Mouse (Mus musculus) heart, postnatal 4 days (tissue): ENCODE measurements around the gene Card14. TPM values are rescaled to one million over a fixed set of nuclear protein-coding genes. Genes with fewer than 3 reads are reported as not detected.
"Not testable (repeated sequence)": the region's sequence is repeated elsewhere in the genome, so short reads cannot be mapped to it uniquely, and the experiment has no call there.

Experiments
- DNase-seq: peaks from one replicate; pipeline ENCODE4 v3.0.0; 2021
- total RNA-seq, 2 experiments: library from RNA; stranded (reverse); gene quantifications; 2 replicates each; pipeline ENCODE4 v1.2.3; 2021

The Card14 gene
- under 1 TPM; 0.16 to 0.21 TPM for total RNA-seq

GRCm38 (mm10) chr11:119307658-119307867, at the start of gene Card14:
Gene Card14 (plus strand): TSS chr11:119307768.
- no peak for DNase-seq

- no peak for DNase-seq
These were observed 49.4 kb upstream of the Card14 start for GRCm38 (mm10) chr11:119258216-119258571.

- DNase-seq, result peak; percentile 70
These were observed 48.8 kb upstream of the Card14 start for GRCm38 (mm10) chr11:119258572-119259322.

DNA sequence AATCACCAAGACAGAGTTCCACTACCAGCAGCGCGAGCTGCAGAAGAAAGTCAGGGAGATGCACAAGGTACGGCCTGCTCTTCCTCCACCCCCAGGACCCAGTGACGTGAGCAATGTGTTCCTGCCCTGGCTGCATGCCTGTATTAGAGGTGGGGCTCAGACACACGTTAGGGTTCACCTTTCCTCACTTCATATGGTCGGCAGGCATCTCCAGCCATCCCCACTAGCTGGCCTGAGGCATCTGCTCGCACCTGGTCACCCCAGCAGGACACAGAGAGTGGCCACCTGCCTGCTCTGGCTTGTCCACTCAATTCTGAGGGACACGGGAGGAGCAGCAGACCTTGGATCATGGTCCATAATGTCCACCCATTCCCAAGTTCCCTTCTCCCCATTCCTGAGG, 47.6 kb upstream of the Card14 start:
- DNase-seq, result no peak

GRCm38 (mm10) chr11:119264413-119264812, 43.2 kb upstream of the Card14 start:
- no peak for DNase-seq

DNA sequence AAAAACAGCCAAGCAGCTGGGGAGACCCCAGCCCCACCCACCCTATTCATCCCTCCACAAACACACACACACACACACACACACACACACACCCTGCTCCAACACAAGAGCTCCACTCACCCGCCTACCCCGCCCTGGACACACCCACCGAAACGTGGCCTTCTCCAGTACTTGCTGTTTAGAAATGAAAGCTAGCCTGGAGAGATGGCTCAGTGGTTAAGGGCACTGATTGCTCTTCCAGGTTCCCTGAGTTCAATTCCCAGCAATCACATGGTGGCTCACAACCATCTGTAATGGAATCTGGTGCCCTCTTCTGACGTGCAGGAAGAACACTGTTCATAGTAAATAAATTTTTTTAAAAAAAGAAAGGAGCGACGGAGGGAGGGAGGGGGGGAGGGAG, 41.8 kb upstream of the Card14 start:
- no peak for DNase-seq

DNA sequence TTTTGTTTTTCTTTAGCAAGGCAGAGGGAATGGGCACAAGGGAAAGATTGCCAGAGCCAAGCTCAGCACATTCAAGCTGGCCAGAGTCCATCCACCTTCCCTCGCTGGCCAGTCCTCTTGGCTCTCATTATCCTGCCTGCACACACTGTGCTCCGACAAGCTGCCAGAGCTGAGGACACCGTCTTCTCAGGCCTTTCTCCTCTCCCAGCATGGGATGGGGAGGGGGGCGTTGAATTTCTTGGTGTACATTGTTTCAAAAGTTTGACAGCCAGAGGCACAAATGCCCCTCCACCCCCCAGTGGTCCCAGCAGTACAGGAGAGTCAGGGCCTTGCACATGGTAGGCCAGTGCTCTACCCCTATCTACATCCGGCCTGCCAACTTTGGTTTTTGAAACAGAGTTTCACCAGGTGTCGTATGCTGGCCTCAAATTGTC, 40.3 kb upstream of the Card14 start:
- peak; percentile 42 for DNase-seq

DNA sequence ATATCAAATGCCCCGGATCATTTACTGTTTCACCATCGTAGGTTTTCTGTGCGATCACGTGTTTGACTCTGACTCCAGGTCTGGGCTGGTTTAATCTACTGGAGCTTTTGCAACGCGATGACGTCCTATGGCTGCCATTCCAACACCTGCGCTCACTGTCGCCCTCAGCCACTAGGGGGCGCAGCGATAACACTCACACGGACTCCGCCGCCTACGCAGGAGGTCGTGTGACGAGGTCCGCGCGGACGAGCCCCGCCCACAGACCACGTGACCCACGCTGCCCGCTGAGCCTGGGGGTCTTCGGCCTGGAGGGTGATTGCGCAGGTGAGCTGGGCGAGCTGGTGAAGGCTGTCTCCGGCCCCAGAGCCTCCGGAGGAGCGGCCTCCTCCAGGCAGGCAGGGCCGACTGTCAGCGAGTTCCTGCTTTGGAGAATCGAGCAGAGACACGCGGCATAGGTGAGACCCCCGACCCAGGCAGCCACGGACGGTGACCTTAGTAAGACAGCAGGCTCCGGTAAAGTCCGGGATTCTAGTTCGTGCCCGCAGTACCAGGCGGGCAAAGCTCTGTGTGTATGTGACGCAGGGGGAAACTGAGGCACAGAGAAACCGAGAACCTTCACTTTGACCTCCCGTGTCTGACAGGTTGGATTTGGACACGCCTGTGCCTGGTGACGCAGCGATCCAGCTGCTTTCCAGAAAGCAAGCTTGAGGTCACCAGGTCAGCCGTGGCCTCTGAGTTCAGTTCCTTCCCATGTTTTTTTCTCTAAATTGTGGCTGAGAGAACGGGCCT, 39.6 kb upstream of the Card14 start, which contains the start of gene Gaa:
TSS of gene Gaa (plus strand) at position 120 of the 789 bp plus-strand sequence.
- peak; percentile 97 for DNase-seq

- no peak for DNase-seq
These were observed 38.9 kb upstream of the Card14 start for GRCm38 (mm10) chr11:119268557-119269195.

GRCm38 (mm10) chr11:119272492-119272891, 35.1 kb upstream of the Card14 start:
- not testable (repeated sequence) for DNase-seq

GRCm38 (mm10) chr11:119273186-119273930, 34.2 kb upstream of the Card14 start:
- DNase-seq, result no peak

DNA sequence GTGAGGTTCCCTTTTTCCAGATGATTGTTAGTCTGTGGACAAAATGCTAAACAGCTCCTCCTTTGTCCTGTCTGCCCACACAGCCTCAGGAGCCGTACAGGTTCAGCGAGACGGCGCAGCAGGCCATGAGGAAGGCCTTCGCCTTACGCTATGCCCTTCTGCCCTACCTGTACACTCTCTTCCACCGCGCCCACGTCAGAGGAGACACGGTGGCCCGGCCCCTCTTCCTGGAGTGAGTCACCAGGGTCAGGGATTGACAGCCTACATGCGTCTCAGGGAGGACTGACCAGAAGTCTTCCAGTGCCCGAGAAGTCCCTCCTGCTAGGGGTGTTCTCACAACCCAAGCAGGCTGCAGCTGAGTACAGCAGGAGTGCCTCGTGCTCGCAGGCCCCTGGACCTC, 26.5 kb upstream of the Card14 start:
- no peak for DNase-seq

- DNase-seq, result peak; percentile 42
These were observed 21.6 kb upstream of the Card14 start for GRCm38 (mm10) chr11:119285791-119286527.

- no peak for DNase-seq
These were observed 20.2 kb upstream of the Card14 start for GRCm38 (mm10) chr11:119287207-119287992.

DNA sequence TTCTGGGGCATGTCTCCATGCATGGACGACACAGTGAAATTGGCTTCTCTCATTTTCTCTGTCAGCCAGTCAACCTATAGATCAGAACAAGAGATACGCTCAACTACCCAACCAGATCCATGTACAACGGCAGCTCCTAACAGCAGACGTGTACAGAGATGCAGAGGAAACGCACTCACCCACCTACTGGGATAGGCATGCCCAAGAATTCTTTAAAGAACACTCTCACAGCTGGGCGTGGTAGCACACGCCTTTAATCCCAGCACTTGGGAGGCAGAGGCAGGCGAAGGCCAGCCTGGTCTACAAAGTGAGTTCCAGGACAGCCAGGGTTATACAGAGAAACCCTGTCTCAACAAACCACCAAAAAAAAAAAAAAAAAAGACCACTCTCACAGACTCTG, 14.7 kb upstream of the Card14 start:
- not testable (repeated sequence) for DNase-seq

- DNase-seq, result no peak
These were observed 9.6 kb upstream of the Card14 start for GRCm38 (mm10) chr11:119297996-119298395.

GRCm38 (mm10) chr11:119298917-119299316, 8.7 kb upstream of the Card14 start:
- DNase-seq, result no peak

GRCm38 (mm10) chr11:119299391-119300245, 8.0 kb upstream of the Card14 start, which contains the start of gene Eif4a3:
Gene Eif4a3 (minus strand): TSS chr11:119300089.
- DNase-seq, result peak; percentile 99

- DNase-seq, result no peak
These were observed 7.2 kb upstream of the Card14 start for GRCm38 (mm10) chr11:119300246-119300935.

GRCm38 (mm10) chr11:119300986-119301385, 6.6 kb upstream of the Card14 start:
- no peak for DNase-seq
